Mouse (Mus musculus): Measurements from ENCODE around the gene Scml4. TPM values are rescaled to one million over a fixed set of nuclear protein-coding genes. Genes with fewer than 3 reads are reported as not detected.

Gene Scml4
- polyA plus RNA-seq, 1 experiment, result 2.3 TPM

DNA sequence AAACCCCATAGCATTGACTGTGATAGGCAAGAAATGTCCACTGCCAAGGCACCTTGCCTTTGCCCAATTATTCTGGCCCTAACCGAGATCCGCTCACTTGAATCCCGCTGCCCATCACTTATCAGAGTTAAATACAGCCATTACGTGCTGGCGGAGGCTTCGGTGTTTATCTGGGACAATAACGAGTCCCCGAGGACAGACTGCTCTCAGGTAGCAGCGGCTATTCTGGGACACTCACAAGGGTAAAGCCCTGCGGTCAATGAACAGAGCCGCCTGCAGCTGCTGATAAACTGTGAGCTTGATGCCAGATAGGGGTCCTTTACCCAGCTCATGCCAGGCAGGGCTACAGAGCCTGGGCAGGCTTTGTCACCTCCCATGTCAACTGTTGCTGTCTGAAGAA, 147.9 kb downstream of the Scml4 start:
- H3ac ChIP-seq (ENCODE audit: control insufficient read depth, insufficient read length, low read depth), result no peak overlapping the region
- H3K79me3 ChIP-seq (ENCODE audit: low read depth), result no peaks in the 10 kb centered on the region
- H3K27me3 ChIP-seq (ENCODE audit: control insufficient read depth, insufficient read depth, insufficient read length), result no peaks in the 10 kb centered on the region
- no peak for TF ChIP-seq USF1 (IDR thresholded peaks at IDR 0.05; ENCODE audit: low read depth)
- TF ChIP-seq MYOD1 (IDR thresholded peaks at IDR 0.05; ENCODE audit: control insufficient read depth, insufficient read length, low read depth), result no peak
- TF ChIP-seq MYOG (IDR thresholded peaks at IDR 0.05; ENCODE audit: control insufficient read depth, extremely low read depth, insufficient read length), result no peak
- TF ChIP-seq CTCF (IDR thresholded peaks at IDR 0.05; ENCODE audit: control insufficient read depth, insufficient read depth, insufficient read length), result no peak
- TF ChIP-seq MAX (IDR thresholded peaks at IDR 0.05), result no peak
- no peak for TF ChIP-seq FOSL1 (IDR thresholded peaks at IDR 0.05; ENCODE audit: insufficient read depth, low read length, poor library complexity, severe bottlenecking)
- no peak for TF ChIP-seq CEBPB (IDR thresholded peaks at IDR 0.05; ENCODE audit: low read depth)
- no peaks in the 10 kb centered on the region for H3K79me2 ChIP-seq (ENCODE audit: control insufficient read depth, insufficient read depth)
- no peaks in the 10 kb centered on the region for H3K36me3 ChIP-seq (ENCODE audit: control insufficient read depth, insufficient read depth)
- H3K4me3 ChIP-seq (ENCODE audit: insufficient read depth, poor library complexity, severe bottlenecking), result no peak overlapping the region

Other genes with a start within 250 kb of the Scml4 start
- gene Sec63, start 98.9 kb upstream of the Scml4 start, polyA plus RNA-seq (2012; fragmentation: generic; extraction: Trizol), result 22.1 TPM

Measured in C2C12 (cell line).